Mouse (Mus musculus) megakaryocyte, adult 5-6 weeks (primary cell): ENCODE results near the gene Rundc3a. TPM values are rescaled to one million over a fixed set of nuclear protein-coding genes. Genes with fewer than 3 reads are reported as not detected.

Experiments used
- ATAC-seq: 2 replicates; pipeline ENCODE4 v1.8.0; 2016; ENCODE audit warnings: mild to moderate bottlenecking, inconsistent platforms; ENCODE audit not compliant: poor library complexity, severe bottlenecking
- total RNA-seq, 2 experiments: library from RNA; stranded (forward) in 1 of 2; stranded (reverse) in 1 of 2; fragments of 153-499, 151-499 nt in 1 of 2; fragments of 221-1000, 200-1000 nt in 1 of 2; gene quantifications; 2 replicates each; pipeline versions ENCODE4 v1.2.3 to v1.2.4; 2015 to 2017

The Rundc3a gene
- total RNA-seq, 2 experiments from 2014 or later = not detected

DNA sequence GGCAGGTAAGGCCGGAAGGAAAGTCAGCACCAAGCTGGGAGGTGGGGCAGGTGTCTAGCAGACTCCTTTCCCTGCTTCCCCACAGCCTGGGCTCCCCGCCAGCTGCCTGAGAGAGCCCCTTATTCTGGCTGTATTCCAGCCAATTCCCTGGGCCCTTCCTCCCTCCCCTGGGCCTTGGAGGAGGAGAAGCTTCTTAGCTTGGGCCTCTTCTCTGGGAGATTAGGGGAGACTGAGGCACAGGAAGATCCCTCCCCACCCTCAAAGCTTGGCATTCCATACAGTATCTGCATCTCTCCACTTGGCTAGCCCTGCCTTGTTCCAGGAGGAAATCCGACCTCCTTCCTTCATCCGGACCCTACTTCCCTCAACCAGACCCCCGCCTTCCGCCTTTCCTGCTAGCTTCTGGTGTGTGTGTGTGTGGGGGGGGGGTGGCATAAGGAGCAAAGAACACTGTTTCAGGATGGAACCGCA lies 52.7 kb downstream of the Rundc3a start:
- no peak for ATAC-seq

DNA sequence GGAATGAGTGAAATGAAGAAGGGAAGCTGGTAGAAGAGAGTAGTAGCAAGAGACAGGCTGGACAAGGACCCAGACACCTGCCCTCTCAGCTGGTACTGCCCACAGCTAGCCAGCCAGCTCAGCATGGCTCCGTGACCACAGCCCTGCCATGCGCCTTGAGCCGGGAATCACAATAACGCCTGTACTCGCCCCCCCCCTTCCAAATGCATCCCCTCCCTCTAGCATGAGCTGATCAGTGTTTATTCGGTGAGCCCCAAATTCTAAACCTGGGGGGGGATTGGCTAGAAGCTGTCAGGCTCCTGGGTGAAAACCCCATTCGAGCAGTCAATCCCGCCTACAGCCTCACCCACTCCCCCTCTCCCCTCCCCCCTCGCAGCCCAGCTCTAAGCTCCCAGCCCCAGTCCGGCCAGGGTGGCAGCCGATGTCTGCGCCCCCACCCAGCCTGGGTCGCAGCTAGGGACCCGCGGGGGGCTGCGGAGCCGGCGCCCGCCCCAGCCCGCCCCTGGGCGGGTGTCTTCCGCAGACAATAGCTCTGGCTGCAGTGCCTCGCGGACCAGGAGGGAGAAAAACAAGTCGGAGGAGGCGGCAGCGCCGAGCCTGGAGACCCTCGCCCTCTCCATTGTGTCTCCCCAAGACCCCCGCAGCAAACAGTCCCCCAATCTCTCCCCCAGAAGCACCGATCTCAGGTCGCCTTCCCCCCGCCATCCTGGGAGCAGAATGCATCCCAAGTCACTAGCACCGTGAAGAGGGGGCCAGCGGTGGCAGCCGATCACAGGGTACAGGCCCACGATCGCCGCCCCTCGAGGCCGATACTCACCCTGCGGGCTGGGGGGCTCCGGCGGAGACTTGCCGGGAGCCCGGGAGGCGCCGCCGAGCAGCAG lies 53.6 kb downstream of the Rundc3a start:
- 0 out of 2 replicates have a peak, but pooled peaks have one; percentile 14 for ATAC-seq

DNA sequence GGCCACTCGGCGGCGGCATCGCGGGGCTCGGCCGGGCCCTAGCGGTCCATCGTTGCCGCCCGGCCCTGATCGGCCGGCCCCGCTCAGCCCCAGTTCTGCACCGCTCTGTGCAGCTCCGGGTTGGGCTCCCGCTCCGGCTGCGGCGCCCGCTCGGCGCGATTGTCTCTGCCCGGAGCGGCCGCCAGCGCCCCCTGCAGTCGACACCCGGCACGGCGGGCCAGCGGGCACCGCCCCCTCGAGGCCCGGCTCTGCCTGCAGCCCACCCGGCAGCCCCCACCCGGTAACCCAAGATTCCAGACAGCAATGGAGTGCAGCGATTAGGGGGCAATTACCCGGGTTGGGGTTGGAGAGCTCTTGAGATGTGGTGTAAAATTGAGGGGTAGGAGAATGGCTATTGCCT lies 54.3 kb downstream of the Rundc3a start, which contains the start of gene Fam171a2:
Fam171a2 (minus strand) TSS at position 186 of the 400 bp plus-strand sequence.
- ATAC-seq = peak; percentile 81

DNA sequence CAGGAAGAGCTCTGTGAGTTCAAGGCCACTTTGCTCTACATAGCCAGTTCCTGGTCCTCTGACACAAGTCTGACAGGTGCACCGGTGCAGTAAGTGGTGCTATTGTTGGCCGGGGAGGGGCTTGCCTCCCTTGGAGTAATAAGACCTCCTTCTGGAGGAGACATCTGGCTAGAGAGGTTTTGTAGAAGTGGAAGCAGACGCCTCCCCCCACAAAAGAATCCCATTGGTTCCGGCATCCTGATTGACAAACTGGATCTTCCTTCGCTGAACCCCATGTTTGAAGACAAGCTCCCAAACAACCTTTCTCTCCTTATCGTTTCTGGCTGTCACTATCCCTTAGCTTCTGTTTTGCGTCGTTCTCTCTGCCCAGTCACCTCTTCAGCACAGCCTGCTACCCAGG lies 55.1 kb downstream of the Rundc3a start:
- ATAC-seq = no peak

DNA sequence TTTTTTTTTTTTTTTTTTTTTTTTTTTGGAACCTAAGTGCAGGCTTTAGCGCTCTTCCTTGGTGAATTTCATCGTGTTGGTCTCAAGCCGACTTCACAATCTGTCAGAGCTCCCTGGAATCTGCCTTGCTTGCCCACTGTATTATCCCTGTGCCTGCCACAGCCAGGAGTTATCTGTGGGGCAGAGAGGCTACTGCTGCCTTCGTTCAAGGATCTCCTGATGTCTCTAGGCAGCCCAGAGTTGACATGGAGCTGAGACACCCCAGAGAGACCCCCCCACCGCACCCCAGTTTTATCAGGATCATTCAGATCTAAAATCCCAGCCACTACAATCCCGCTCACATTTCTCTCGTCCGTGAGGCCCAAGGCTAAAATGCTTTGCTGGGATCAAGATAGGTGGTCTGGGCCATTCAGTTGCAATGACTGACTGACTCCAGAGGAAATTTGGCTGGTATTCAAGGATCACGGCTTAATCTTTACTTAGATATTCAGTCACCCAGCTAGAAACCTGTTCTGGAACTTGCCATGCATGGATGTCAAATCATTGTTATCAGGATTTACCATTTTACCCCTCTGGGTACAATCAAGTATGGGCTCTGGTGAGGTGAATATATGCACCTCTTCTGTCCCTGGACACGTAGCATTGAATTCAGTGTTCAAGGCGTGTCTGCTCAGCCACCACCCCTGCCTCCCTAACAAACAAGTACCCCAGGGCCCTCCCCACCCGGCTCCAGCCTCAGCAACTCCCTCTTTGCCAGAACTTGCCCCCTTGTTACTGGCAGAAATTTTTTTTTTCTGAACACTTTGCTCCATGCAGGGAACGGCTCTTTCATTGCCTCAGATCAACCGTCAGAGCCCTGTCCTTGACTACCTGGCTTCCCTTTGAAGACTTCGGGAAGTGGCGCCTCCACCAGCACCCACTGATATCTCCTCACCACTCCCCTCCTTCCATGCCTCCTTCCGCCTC lies 56.1 kb downstream of the Rundc3a start:
- no peak for ATAC-seq

Other genes starting within 250 kb of the Rundc3a start
- not detected in 2 replicates for gene Nags, start 247.9 kb upstream of the Rundc3a start, total RNA-seq (2015)
- not detected in 2 replicates for gene Nags, start 247.9 kb upstream of the Rundc3a start, total RNA-seq (2017)
- gene Tmem101, start 237.0 kb upstream of the Rundc3a start, total RNA-seq (2015) = 7.9 and 8.4 TPM in 2 replicates
- gene Tmem101, start 237.0 kb upstream of the Rundc3a start, total RNA-seq (2017) = 12.5 and 16.3 TPM in 2 replicates
- gene Lsm12, start 208.1 kb upstream of the Rundc3a start, total RNA-seq (2015) = 81.3 and 83.9 TPM in 2 replicates
- gene Lsm12, start 208.1 kb upstream of the Rundc3a start, total RNA-seq (2017) = 43.0 and 46.5 TPM in 2 replicates
- gene G6pc3, start 203.8 kb upstream of the Rundc3a start, total RNA-seq (2015) = 23.4 and 23.8 TPM in 2 replicates
- gene G6pc3, start 203.8 kb upstream of the Rundc3a start, total RNA-seq (2017) = 14.7 and 19.1 TPM in 2 replicates
- gene Hdac5, start 163.2 kb upstream of the Rundc3a start, total RNA-seq (2015) = 35.0 and 47.6 TPM in 2 replicates
- 36.2 and 36.5 TPM in 2 replicates for gene Hdac5, start 163.2 kb upstream of the Rundc3a start, total RNA-seq (2017)
- 8.7 and 12.8 TPM in 2 replicates for gene BC030867, start 144.5 kb upstream of the Rundc3a start, total RNA-seq (2015)
- 4.6 and 5.0 TPM in 2 replicates for gene BC030867, start 144.5 kb upstream of the Rundc3a start, total RNA-seq (2017)
- gene Asb16, start 124.7 kb upstream of the Rundc3a start, total RNA-seq (2015) = 0.04 TPM in 1 of 2 replicates, not detected in the other
- gene Asb16, start 124.7 kb upstream of the Rundc3a start, total RNA-seq (2017) = not detected in 2 replicates
- gene Tmub2, start 108.5 kb upstream of the Rundc3a start, total RNA-seq (2015) = 20.8 and 22.0 TPM in 2 replicates
- gene Tmub2, start 108.5 kb upstream of the Rundc3a start, total RNA-seq (2017) = 27.0 and 27.5 TPM in 2 replicates
- gene Atxn7l3, start 96.8 kb upstream of the Rundc3a start, total RNA-seq (2015) = 24.9 and 26.9 TPM in 2 replicates
- gene Atxn7l3, start 96.8 kb upstream of the Rundc3a start, total RNA-seq (2017) = 25.5 and 25.7 TPM in 2 replicates
- 19.6 and 22.4 TPM in 2 replicates for gene Ubtf, start 73.7 kb upstream of the Rundc3a start, total RNA-seq (2015)
- 82.8 and 90.2 TPM in 2 replicates for gene Ubtf, start 73.7 kb upstream of the Rundc3a start, total RNA-seq (2017)
- gene Slc4a1, start 27.2 kb upstream of the Rundc3a start, total RNA-seq (2015) = 3.3 and 8.2 TPM in 2 replicates
- 3.3 and 7.2 TPM in 2 replicates for gene Slc4a1, start 27.2 kb upstream of the Rundc3a start, total RNA-seq (2017)
- 41.5 and 47.5 TPM in 2 replicates for gene Slc25a39, start 14.5 kb downstream of the Rundc3a start, total RNA-seq (2015)
- gene Slc25a39, start 14.5 kb downstream of the Rundc3a start, total RNA-seq (2017) = 20.5 and 22.8 TPM in 2 replicates
- 509 and 566 TPM in 2 replicates for gene Grn, start 36.9 kb downstream of the Rundc3a start, total RNA-seq (2015)
- 201 and 225 TPM in 2 replicates for gene Grn, start 36.9 kb downstream of the Rundc3a start, total RNA-seq (2017)
- 0.09 TPM in 1 of 2 replicates, not detected in the other for gene Fam171a2, start 54.3 kb downstream of the Rundc3a start, total RNA-seq (2015)
- gene Fam171a2, start 54.3 kb downstream of the Rundc3a start, total RNA-seq (2017) = not detected in 2 replicates
- gene Itga2b, start 76.7 kb downstream of the Rundc3a start, total RNA-seq (2015) = 13.2 and 16.0 TPM in 2 replicates
- 13.2 and 17.9 TPM in 2 replicates for gene Itga2b, start 76.7 kb downstream of the Rundc3a start, total RNA-seq (2017)
- gene Gpatch8, start 163.0 kb downstream of the Rundc3a start, total RNA-seq (2015) = 18.9 and 19.8 TPM in 2 replicates
- 21.3 and 31.3 TPM in 2 replicates for gene Gpatch8, start 163.0 kb downstream of the Rundc3a start, total RNA-seq (2017)
- gene Gm11627, start 186.1 kb downstream of the Rundc3a start, total RNA-seq (2015) = not detected in 2 replicates
- gene Gm11627, start 186.1 kb downstream of the Rundc3a start, total RNA-seq (2017) = not detected in 2 replicates
- gene Fzd2, start 211.0 kb downstream of the Rundc3a start, total RNA-seq (2015) = not detected in 2 replicates
- not detected in 2 replicates for gene Fzd2, start 211.0 kb downstream of the Rundc3a start, total RNA-seq (2017)